Mouse (Mus musculus): ENCODE measurements around the gene Gm10447.

GRCm38 (mm10) chr11:53427993-53428715 lies 28.8 kb downstream of the Gm10447 start:
- TF ChIP-seq CTCF (IDR thresholded peaks at IDR 0.05) (no peak), EP300 (IDR thresholded peaks at IDR 0.05) (no peak)

All from lung, postnatal 0 days (tissue).